Mouse (Mus musculus) kidney, postnatal 10 days (tissue): ENCODE data around the gene 9530068E07Rik.

Experiments used
- DNase-seq: peaks from one replicate; pipeline ENCODE4 v3.0.0; 2021; ENCODE audit warnings: mixed read lengths

Gene 9530068E07Rik

DNA sequence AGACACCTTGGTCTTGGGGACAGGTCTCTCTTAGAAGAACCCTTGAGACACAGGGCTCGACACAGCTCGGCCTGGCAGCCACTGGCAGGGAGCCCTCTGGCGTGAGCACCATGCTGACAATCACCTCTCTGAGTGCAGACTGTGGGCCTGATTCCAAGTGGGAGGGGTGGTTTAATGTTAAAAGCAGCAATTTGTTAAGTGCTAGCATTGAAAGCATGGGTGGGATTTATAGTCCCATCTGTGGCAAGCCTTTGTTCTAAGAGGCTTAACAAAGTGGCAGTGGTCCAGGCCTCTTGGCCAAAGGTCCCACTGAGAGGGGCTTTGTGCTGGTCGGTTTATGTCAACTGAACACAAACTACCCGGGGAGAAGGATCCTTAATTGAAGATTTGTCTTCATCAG is 35.4 kb downstream of the 9530068E07Rik start:
- DNase-seq = peak; percentile 22

DNA sequence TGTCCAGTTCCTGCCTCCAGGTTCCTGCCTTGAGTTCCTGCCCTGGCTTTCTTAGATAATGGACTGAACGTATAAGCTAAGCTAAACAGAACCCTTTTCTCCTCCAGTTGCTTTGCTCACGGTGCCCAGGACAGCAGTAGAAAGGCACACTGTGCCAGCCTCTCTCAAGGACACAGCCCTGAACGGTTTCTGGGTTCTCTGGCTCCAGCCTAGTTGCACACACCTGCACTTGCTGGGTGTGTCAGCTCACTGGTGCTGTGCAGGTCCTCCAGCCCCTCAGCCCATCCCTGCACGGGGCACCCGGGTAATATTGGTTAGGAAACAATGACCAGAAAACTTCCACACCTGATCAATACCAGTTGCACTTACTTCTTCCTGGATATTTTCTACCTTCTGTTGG is 35.9 kb downstream of the 9530068E07Rik start:
- no peak for DNase-seq

DNA sequence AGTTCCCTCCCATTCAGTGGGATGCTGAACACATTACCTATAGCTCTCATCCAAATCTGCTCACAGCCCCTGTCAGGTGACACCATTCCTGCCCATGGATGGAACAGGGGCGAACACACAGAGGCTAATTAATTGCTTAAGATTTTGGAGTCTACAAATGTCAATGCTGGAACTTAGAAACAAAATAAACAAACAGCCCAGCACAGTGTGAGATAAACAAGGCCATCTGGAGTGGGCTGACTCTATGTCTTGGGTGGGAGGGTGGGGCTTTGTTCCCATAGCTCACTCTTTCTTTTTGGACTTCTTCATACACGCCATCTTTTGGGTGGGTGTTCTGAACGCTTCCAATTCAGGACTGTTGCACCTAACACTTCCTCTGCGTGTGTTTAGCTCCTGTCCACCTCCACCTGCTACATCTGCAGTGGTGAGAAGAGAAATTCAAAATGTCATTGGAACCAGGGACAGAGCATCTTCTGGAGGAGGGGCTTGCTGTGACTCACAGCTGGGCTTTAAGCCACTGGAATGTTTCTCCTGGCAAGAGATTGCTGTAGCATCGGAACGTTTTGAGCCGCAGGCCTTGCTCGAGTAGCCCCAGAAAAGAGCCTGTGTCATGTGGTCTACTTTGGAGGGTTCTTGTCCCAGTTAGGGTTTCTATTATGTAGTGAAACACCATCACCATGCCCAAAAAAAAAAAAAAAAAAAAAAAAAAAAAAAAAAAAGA is 37.0 kb downstream of the 9530068E07Rik start:
- peak; percentile 64 for DNase-seq

DNA sequence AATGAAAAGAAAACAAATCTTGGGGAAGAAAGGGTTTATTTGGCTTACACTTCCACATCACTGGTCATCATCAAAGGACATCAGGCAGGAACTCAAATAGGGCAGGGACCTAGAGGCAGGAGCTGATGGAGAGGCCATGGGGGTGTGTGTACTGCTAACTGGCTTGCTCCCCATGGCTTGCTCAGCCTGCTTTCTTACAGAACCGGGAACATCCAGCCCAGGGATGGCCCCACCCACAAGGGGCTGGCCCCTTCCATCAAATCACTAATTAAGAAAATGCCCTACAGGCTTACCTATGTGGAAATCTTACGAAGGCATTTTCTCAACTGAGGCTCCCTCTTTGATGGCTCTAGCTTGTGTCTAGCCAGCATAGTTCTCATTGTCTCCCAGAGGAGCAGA is 37.6 kb downstream of the 9530068E07Rik start:
- DNase-seq = no peak

DNA sequence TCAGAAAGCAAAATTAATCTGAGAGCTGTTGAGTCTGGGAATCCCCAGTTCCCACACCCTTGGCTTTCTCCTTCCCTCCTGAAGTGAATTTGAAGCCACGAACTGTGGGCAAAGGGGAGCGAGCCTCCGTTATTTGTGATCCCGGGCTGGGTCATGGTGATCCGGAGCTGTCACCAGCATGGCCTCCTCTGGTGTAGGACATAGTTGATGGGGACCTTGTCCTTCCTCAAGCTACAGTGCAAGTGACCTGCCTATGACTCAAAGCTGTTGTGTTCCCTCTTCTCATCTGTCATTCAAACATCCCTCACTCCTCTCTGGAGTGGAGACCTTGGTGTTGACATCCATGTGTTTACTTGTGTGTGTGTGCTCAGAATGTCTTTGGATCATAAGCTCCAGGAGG is 39.2 kb downstream of the 9530068E07Rik start:
- no peak for DNase-seq

DNA sequence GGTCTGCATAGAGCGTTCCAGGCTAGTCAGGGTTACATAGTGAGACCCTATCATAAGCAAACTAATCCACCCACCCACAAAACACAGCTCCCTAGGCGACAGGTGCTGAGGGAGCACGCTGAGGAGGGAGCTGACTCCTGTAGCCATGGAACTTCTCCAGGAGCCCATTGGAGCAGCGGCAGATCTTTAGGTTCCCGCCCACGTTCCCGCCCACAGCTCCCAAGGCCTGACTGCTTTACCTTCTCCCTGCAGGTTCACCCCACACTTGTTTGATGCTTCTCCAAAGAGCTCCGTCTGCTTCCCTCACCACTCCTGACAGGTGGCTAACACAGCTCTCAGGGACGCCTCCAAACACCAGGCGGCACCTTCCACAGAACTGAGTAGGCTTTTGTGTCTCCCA is 40.9 kb downstream of the 9530068E07Rik start:
- peak; percentile 38 for DNase-seq

DNA sequence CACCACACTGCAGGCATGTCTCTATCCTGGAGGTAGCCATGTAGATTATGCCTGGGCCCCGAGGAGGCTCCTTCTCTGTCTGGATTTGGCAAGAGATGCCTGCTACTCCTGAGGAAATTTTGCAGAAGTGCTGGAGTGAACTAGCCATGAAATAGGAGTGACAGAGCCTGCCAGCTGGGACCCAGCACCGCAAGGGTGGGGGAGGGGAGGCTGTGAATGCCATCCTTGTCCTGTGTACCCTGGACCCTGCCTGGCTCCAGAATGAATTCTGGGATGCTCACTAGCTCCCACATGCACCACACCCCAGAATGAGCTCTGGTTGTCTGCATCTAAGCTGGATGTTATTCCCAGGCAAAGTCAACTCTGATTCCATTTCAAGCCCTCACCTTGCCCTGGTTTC is 44.9 kb downstream of the 9530068E07Rik start:
- DNase-seq = no peak

DNA sequence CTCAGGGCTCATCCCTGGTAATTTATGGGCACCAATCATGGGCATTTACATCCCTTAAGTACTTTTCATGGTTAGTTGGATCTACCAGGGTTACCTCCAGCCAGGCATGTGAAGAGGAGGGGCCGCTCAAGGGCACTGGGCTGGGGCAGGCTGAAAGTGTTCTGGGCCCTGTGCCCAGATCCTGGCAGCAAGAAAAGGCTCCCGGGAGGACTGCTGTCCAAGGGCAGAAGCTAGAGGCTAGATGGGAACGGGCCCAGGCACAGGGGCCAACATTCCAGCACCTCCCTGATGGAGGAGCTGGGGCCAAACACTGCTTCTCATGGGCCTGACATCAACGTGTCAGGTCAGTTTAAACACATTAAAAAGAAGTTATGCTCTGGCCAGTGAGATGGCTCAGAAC is 51.0 kb downstream of the 9530068E07Rik start:
- DNase-seq = peak; percentile 76

DNA sequence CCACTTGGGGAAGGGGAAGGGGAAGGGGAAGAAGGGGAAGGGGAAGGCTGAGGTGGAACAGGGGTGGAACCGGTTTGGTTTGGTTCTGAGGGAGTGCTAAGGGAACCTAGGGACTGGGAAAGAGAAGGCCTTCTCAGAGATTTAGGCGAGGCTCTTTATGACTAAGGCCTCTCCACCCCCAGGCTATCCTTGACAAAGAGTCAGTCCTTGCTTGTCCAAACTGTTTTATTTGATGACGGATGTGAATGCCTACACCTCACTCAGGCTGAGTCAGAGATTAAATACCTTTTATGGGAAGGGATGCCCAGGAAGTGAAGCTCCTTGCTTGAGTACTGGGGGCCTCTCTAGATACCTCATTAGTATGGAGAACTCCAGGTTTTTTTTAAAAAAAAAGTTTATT is 52.8 kb downstream of the 9530068E07Rik start:
- no peak for DNase-seq

DNA sequence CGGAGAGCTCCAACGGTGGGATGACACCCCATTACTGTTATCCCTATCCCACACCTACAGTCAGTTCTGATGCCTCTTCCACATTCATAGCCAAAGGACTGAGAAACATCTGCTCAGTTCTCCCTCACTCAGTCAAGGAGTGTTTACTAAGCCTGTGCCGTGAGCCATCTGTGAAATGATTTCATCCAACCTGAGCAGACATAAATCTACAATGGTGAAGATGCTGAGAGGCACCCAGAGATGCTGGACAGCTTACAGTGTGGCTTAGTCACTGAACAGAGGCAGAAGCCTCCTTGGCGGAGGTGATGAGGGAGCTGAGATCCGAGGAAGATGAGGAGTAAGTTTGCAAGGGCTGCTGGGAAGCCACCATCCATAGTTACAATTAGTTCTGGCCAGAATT is 62.1 kb downstream of the 9530068E07Rik start:
- no peak for DNase-seq
